Mouse (Mus musculus): ENCODE data around the gene Plac9b. TPM values are rescaled to one million over a fixed set of nuclear protein-coding genes. Genes with fewer than 3 reads are reported as not detected.
"Not testable (repeated sequence)": the region's sequence is repeated elsewhere in the genome, so short reads cannot be mapped to it uniquely, and the experiment has no call there.

The Plac9b gene
- polyA plus RNA-seq, 1 experiment: not detected

DNA sequence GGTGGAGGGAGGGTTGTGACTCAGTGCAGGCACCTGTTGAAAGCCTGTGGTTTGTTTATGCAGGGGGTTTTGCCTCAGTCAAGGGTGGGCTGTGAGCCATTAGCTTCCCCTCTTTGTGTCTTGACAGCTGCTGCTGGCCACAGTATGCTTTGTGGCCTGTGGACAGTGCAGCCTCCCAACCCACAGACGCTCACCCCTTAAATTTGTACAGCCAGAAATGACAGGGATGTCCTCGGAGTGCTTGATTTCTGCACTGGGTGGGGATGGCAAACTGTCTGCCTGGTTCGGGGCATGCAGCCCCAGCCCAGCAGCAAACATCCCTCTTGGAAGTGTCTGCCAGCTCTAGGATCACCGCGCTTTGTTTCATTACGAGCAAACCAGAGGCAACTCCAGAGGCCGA lies 64.1 kb downstream of the Plac9b start, which contains the start of gene Duxbl2:
Gene Duxbl2 (plus strand): TSS at position 200 of the 400 bp plus-strand sequence.
- not testable (repeated sequence) for H3K4me3 ChIP-seq (replicated peaks); H3K36me3 ChIP-seq (replicated peaks; ENCODE audit: low read length); H3K4me1 ChIP-seq; H3K9me3 ChIP-seq; H3K27me3 ChIP-seq (replicated peaks)

Other genes with a start within 250 kb of the Plac9b start
- not detected in 2 replicates for gene Cphx1, start 244.2 kb downstream of the Plac9b start, polyA plus RNA-seq (2012; ENCODE audit: insufficient read depth, low replicate concordance)
- not detected in 2 replicates for gene Duxbl1, start 203.9 kb downstream of the Plac9b start, polyA plus RNA-seq (2012; ENCODE audit: insufficient read depth, low replicate concordance)
- not detected in 2 replicates for gene Gm9780, start 139.8 kb downstream of the Plac9b start, polyA plus RNA-seq (2012; ENCODE audit: insufficient read depth, low replicate concordance)
- gene Tmem254c, start 115.1 kb downstream of the Plac9b start, polyA plus RNA-seq (2012; ENCODE audit: insufficient read depth, low replicate concordance): 10.8 and 15.7 TPM in 2 replicates
- gene Cphx2, start 101.0 kb downstream of the Plac9b start, polyA plus RNA-seq (2012; ENCODE audit: insufficient read depth, low replicate concordance): not detected in 2 replicates
- not detected in 2 replicates for gene Cphx3, start 100.2 kb downstream of the Plac9b start, polyA plus RNA-seq (2012; ENCODE audit: insufficient read depth, low replicate concordance)
- gene Duxbl2, start 64.1 kb downstream of the Plac9b start, polyA plus RNA-seq (2012; ENCODE audit: insufficient read depth, low replicate concordance): not detected in 2 replicates
- 2.4 TPM in 1 of 2 replicates, not detected in the other for gene Tmem254b, start 24.6 kb upstream of the Plac9b start, polyA plus RNA-seq (2012; ENCODE audit: insufficient read depth, low replicate concordance)
- gene Duxbl3, start 75.5 kb upstream of the Plac9b start, polyA plus RNA-seq (2012; ENCODE audit: insufficient read depth, low replicate concordance): not detected in 2 replicates

All from megakaryocyte, embryonic 14.5 days (primary cell).